Mouse (Mus musculus): Measurements from ENCODE around the gene Lca5l. TPM values are rescaled to one million over a fixed set of nuclear protein-coding genes. Genes with fewer than 3 reads are reported as not detected.

Lca5l gene
- polyA plus RNA-seq (2016; fragmentation: Nextera tagmentation; extraction: Ambion mirVana) = 1.0 TPM in 2 replicates

GRCm38 (mm10) chr16:96191531-96192506 lies at the start of gene Lca5l:
Gene Lca5l (minus strand): TSS chr16:96192271.
- Histone ChIP-seq H3K36me3 (no peaks in the 10 kb centered on the region), H3K9me3 (replicated peaks) (no peaks in the 10 kb centered on the region), H3K4me3 (peak within 1 kb of the TSS; percentile 95), H3K27me3 (ENCODE audit: low read depth, poor library complexity, severe bottlenecking) (peaks cover 16% of the 10 kb centered on the region), H3K4me1 (peaks cover 14% of the 10 kb centered on the region), H3K27ac (replicated peaks) (peak within 1 kb of the TSS; percentile 89)
- peak; percentile 100 for DNase-seq (ENCODE audit: low spot score)
- 1% methylated on average over 77 of the region's 77 CpGs for WGBS

GRCm38 (mm10) chr16:96235366-96235970 lies 43.4 kb upstream of the Lca5l start, which contains the start of gene B3galt5:
Gene B3galt5 (plus strand): TSS chr16:96235801.
- Histone ChIP-seq H3K36me3 (no peaks in the 10 kb centered on the region), H3K4me1 (peaks cover 10% of the 10 kb centered on the region), H3K4me3 (no peak within 1 kb of the TSS), H3K27me3 (ENCODE audit: low read depth, poor library complexity, severe bottlenecking) (no peaks in the 10 kb centered on the region), H3K9me3 (replicated peaks) (no peaks in the 10 kb centered on the region), H3K27ac (replicated peaks) (peak within 1 kb of the TSS; percentile 67)
- no peak for DNase-seq (ENCODE audit: low spot score)
- 74% methylated on average over 17 of the region's 17 CpGs for WGBS

GRCm38 (mm10) chr16:96233996-96234395 lies 41.9 kb upstream of the Lca5l start:
- Histone ChIP-seq H3K27me3 (ENCODE audit: low read depth, poor library complexity, severe bottlenecking) (no peaks in the 10 kb centered on the region), H3K4me1 (peaks cover 10% of the 10 kb centered on the region), H3K27ac (replicated peaks) (no peak overlapping the region), H3K4me3 (no peak overlapping the region), H3K36me3 (no peaks in the 10 kb centered on the region), H3K9me3 (replicated peaks) (no peaks in the 10 kb centered on the region)
- no peak for DNase-seq (ENCODE audit: low spot score)
- WGBS = 88% methylated on average over 8 of the region's 8 CpGs

GRCm38 (mm10) chr16:96231974-96232373 lies 39.9 kb upstream of the Lca5l start:
- Histone ChIP-seq H3K27me3 (ENCODE audit: low read depth, poor library complexity, severe bottlenecking) (no peaks in the 10 kb centered on the region), H3K4me1 (peaks cover 10% of the 10 kb centered on the region), H3K36me3 (no peaks in the 10 kb centered on the region), H3K4me3 (no peak overlapping the region), H3K27ac (replicated peaks) (no peak overlapping the region), H3K9me3 (replicated peaks) (no peaks in the 10 kb centered on the region)
- DNase-seq (ENCODE audit: low spot score) = no peak
- 84% methylated on average over 8 of the region's 8 CpGs for WGBS

- Histone ChIP-seq H3K4me3 (no peak overlapping the region), H3K27me3 (ENCODE audit: low read depth, poor library complexity, severe bottlenecking) (no peaks in the 10 kb centered on the region), H3K4me1 (peaks cover 10% of the 10 kb centered on the region), H3K27ac (replicated peaks) (no peak overlapping the region), H3K9me3 (replicated peaks) (no peaks in the 10 kb centered on the region), H3K36me3 (no peaks in the 10 kb centered on the region)
- no peak for DNase-seq (ENCODE audit: low spot score)
- 95% methylated on average over 4 of the region's 4 CpGs for WGBS
These were observed 39.2 kb upstream of the Lca5l start for GRCm38 (mm10) chr16:96231251-96231650.

GRCm38 (mm10) chr16:96230411-96230810 lies 38.3 kb upstream of the Lca5l start:
- Histone ChIP-seq H3K4me3 (no peak overlapping the region), H3K9me3 (replicated peaks) (no peaks in the 10 kb centered on the region)
- WGBS = 38% methylated on average over 11 of the region's 11 CpGs

GRCm38 (mm10) chr16:96229044-96229555 lies 37.0 kb upstream of the Lca5l start:
- no peak for DNase-seq (ENCODE audit: low spot score)
- no peaks in the 10 kb centered on the region for H3K27me3 ChIP-seq (ENCODE audit: low read depth, poor library complexity, severe bottlenecking)
- WGBS = 73% methylated on average over 8 of the region's 8 CpGs

More at GRCm38 (mm10) chr16:96230411-96230810, 38.3 kb upstream of the Lca5l start:
- Histone ChIP-seq H3K36me3 (no peaks in the 10 kb centered on the region), H3K4me1 (peaks cover 5% of the 10 kb centered on the region), H3K27me3 (ENCODE audit: low read depth, poor library complexity, severe bottlenecking) (no peaks in the 10 kb centered on the region), H3K27ac (replicated peaks) (no peak overlapping the region)
- peak; percentile 77 for DNase-seq (ENCODE audit: low spot score)

GRCm38 (mm10) chr16:96228438-96228837 lies 36.4 kb upstream of the Lca5l start:
- 87% methylated on average over 13 of the region's 13 CpGs for WGBS
- DNase-seq (ENCODE audit: low spot score) = no peak
- no peaks in the 10 kb centered on the region for H3K4me1 ChIP-seq
- no peaks in the 10 kb centered on the region for H3K36me3 ChIP-seq
- no peaks in the 10 kb centered on the region for H3K27me3 ChIP-seq (ENCODE audit: low read depth, poor library complexity, severe bottlenecking)
- H3K9me3 ChIP-seq (replicated peaks) = no peaks in the 10 kb centered on the region
- no peak overlapping the region for H3K4me3 ChIP-seq
- no peak overlapping the region for H3K27ac ChIP-seq (replicated peaks)

More at GRCm38 (mm10) chr16:96229044-96229555, 37.0 kb upstream of the Lca5l start:
- Histone ChIP-seq H3K27ac (replicated peaks) (no peak overlapping the region), H3K36me3 (no peaks in the 10 kb centered on the region), H3K9me3 (replicated peaks) (no peaks in the 10 kb centered on the region), H3K4me3 (no peak overlapping the region), H3K4me1 (no peaks in the 10 kb centered on the region)

GRCm38 (mm10) chr16:96222452-96222851 lies 30.4 kb upstream of the Lca5l start:
- H3K27ac ChIP-seq (replicated peaks) = no peak overlapping the region
- WGBS = 83% methylated on average over 1 of the region's 1 CpGs
- no peaks in the 10 kb centered on the region for H3K9me3 ChIP-seq (replicated peaks)
- H3K36me3 ChIP-seq = no peaks in the 10 kb centered on the region
- H3K4me1 ChIP-seq = no peaks in the 10 kb centered on the region
- DNase-seq (ENCODE audit: low spot score) = no peak
- no peaks in the 10 kb centered on the region for H3K27me3 ChIP-seq (ENCODE audit: low read depth, poor library complexity, severe bottlenecking)
- H3K4me3 ChIP-seq = no peak overlapping the region

GRCm38 (mm10) chr16:96221959-96222358 lies 29.9 kb upstream of the Lca5l start:
- H3K9me3 ChIP-seq (replicated peaks) = no peaks in the 10 kb centered on the region
- no peaks in the 10 kb centered on the region for H3K36me3 ChIP-seq
- no peak overlapping the region for H3K27ac ChIP-seq (replicated peaks)
- no peak overlapping the region for H3K4me3 ChIP-seq
- no peaks in the 10 kb centered on the region for H3K4me1 ChIP-seq
- H3K27me3 ChIP-seq (ENCODE audit: low read depth, poor library complexity, severe bottlenecking) = no peaks in the 10 kb centered on the region
- no peak for DNase-seq (ENCODE audit: low spot score)
- 85% methylated on average over 3 of the region's 3 CpGs for WGBS

- DNase-seq (ENCODE audit: low spot score) = no peak
- Histone ChIP-seq H3K27me3 (ENCODE audit: low read depth, poor library complexity, severe bottlenecking) (no peaks in the 10 kb centered on the region), H3K4me3 (no peak overlapping the region), H3K27ac (replicated peaks) (no peak overlapping the region), H3K36me3 (no peaks in the 10 kb centered on the region), H3K4me1 (no peaks in the 10 kb centered on the region), H3K9me3 (replicated peaks) (no peaks in the 10 kb centered on the region)
- WGBS = 84% methylated on average over 5 of the region's 5 CpGs
These were observed 29.4 kb upstream of the Lca5l start for GRCm38 (mm10) chr16:96221491-96221890.

- WGBS = 93% methylated on average over 4 of the region's 4 CpGs
- no peak for DNase-seq (ENCODE audit: low spot score)
These were observed 21.0 kb upstream of the Lca5l start for GRCm38 (mm10) chr16:96213027-96213426.

More at GRCm38 (mm10) chr16:96213027-96213426, 21.0 kb upstream of the Lca5l start:
- Histone ChIP-seq H3K9me3 (replicated peaks) (no peaks in the 10 kb centered on the region), H3K4me3 (no peak overlapping the region), H3K36me3 (no peaks in the 10 kb centered on the region), H3K4me1 (no peaks in the 10 kb centered on the region), H3K27me3 (ENCODE audit: low read depth, poor library complexity, severe bottlenecking) (no peaks in the 10 kb centered on the region), H3K27ac (replicated peaks) (no peak overlapping the region)
